Mouse (Mus musculus) intestine, embryonic 15.5 days (tissue): ENCODE measurements around the gene Pde4dip. TPM values are rescaled to one million over a fixed set of nuclear protein-coding genes. Genes with fewer than 3 reads are reported as not detected.

Source experiments
- ATAC-seq: fragments of 200-750 bp; cut with Nextera tagmentation; 2 replicates; pipeline ENCODE4 v1.8.0; 2017; ENCODE audit warnings: moderate TSS enrichment, moderate library complexity
- H3K27ac ChIP-seq: fragments of 300-500 bp; sonication (generic); 2 replicates; pipeline ENCODE4 v1.5.1; 2015; ENCODE audit warnings: mild to moderate bottlenecking, inconsistent platforms
- H3K27me3 ChIP-seq: fragments of 300-500 bp; sonication (generic); replicated peaks from 2 replicates; pipeline ENCODE4 v1.6.1; 2015; ENCODE audit warnings: inconsistent platforms
- H3K36me3 ChIP-seq: fragments of 300-500 bp; sonication (generic); 2 replicates; pipeline ENCODE4 v1.6.1; 2015; ENCODE audit warnings: inconsistent platforms
- H3K4me1 ChIP-seq: fragments of 300-500 bp; sonication (generic); replicated peaks from 2 replicates; pipeline ENCODE4 v1.6.1; 2015; ENCODE audit warnings: inconsistent platforms
- H3K4me2 ChIP-seq: fragments of 300-500 bp; sonication (generic); replicated peaks from 2 replicates; pipeline ENCODE4 v1.6.1; 2015; ENCODE audit warnings: mild to moderate bottlenecking, inconsistent platforms
- H3K4me3 ChIP-seq: fragments of 300-500 bp; sonication (generic); replicated peaks from 2 replicates; pipeline ENCODE4 v1.5.1; 2015; ENCODE audit warnings: inconsistent platforms
- H3K9ac ChIP-seq: fragments of 300-500 bp; sonication (generic); 2 replicates; pipeline ENCODE4 v1.6.1; 2015; ENCODE audit warnings: inconsistent platforms
- H3K9me3 ChIP-seq: fragments of 300-500 bp; sonication (generic); 2 replicates; pipeline ENCODE4 v1.6.1; 2016; ENCODE audit warnings: inconsistent platforms
- WGBS: fragments of 180-500 bp; shearing (Covaris S2); methylation state at CpG from one replicate; pipeline ENCODE4 v1.1.7; 2015; 5-methylcytosine and 5-hydroxymethylcytosine counted together
- polyA plus RNA-seq: library from polyadenylated mRNA; unstranded; fragments of >200 nt; fragmentation: Nextera tagmentation; extraction: Ambion mirVana; gene quantifications from 2 replicates; pipeline ENCODE4 v1.2.1, GENCODE M21; 2015

Pde4dip gene
- 23.7 and 23.8 TPM in 2 replicates for polyA plus RNA-seq

DNA sequence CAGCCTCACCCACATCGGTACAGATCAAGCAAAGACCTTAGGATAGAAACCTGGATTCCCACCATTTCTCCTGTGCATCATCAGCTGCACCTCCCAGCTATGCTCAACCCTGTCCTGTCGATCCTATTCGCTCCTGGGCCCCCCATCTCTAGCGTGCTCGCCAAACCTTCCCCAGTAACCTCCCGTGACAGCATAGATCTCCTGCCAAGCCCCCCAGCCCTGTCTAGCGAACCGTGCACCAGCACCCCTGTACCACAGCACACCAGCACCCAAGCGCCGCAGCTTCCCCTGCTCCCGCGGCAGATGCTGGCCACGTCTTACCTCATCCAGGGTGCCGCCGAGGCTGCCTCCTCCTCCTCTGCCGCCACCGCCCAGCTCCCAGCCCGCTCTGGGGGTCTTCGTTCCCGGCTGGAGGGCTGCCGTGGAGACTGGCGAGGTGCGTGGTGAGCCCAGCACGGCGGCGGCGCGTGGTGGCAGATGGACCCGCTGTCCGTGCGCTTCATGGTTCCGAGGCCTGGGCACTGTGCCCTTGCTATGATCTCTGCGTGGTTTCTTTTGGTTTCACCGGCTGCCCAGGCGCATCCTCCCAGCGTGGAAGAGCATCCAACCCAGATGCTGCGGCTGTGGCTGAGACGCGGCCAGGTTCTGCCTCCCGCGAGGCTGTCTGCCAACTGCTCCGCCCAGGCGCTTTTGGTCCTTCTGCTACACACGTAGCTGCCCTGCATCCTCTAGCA lies at the start of gene Pde4dip:
TSS of gene Pde4dip (minus strand) at position 540 of the 734 bp plus-strand sequence.
- 2% methylated on average over 44 of the region's 44 CpGs for WGBS
- Histone ChIP-seq H3K9me3 (no peaks in the 10 kb centered on the region), H3K36me3 (no peaks in the 10 kb centered on the region), H3K27ac (no peak within 1 kb of the TSS), H3K27me3 (peaks cover 32% of the 10 kb centered on the region), H3K4me3 (peak within 1 kb of the TSS; percentile 39), H3K4me2 (peak within 1 kb of the TSS; percentile 86), H3K4me1 (peaks cover 7% of the 10 kb centered on the region), H3K9ac (peak within 1 kb of the TSS; percentile 37)
- ATAC-seq = no peak

- H3K36me3 ChIP-seq = no peaks in the 10 kb centered on the region
- no peaks in the 10 kb centered on the region for H3K27me3 ChIP-seq
- H3K9ac ChIP-seq = no peak overlapping the region
- H3K4me1 ChIP-seq = peaks cover 40% of the 10 kb centered on the region
- no peak overlapping the region for H3K4me3 ChIP-seq
- no peak overlapping the region for H3K27ac ChIP-seq
- H3K4me2 ChIP-seq = no peak overlapping the region
- H3K9me3 ChIP-seq = no peaks in the 10 kb centered on the region
- no peak for ATAC-seq
- WGBS = 74% methylated on average over 6 of the region's 6 CpGs
These were observed 49.4 kb upstream of the Pde4dip start for GRCm38 (mm10) chr3:97937945-97938266.

- H3K4me1 ChIP-seq = peaks cover 39% of the 10 kb centered on the region
- H3K27me3 ChIP-seq = no peaks in the 10 kb centered on the region
- no peak overlapping the region for H3K27ac ChIP-seq
- no peak for ATAC-seq
- no peaks in the 10 kb centered on the region for H3K9me3 ChIP-seq
- WGBS = 45% methylated on average over 17 of the region's 17 CpGs
- no peaks in the 10 kb centered on the region for H3K36me3 ChIP-seq
- no peak overlapping the region for H3K9ac ChIP-seq
- no peak overlapping the region for H3K4me2 ChIP-seq
- no peak overlapping the region for H3K4me3 ChIP-seq
These were observed 48.8 kb upstream of the Pde4dip start for GRCm38 (mm10) chr3:97937068-97937944.

DNA sequence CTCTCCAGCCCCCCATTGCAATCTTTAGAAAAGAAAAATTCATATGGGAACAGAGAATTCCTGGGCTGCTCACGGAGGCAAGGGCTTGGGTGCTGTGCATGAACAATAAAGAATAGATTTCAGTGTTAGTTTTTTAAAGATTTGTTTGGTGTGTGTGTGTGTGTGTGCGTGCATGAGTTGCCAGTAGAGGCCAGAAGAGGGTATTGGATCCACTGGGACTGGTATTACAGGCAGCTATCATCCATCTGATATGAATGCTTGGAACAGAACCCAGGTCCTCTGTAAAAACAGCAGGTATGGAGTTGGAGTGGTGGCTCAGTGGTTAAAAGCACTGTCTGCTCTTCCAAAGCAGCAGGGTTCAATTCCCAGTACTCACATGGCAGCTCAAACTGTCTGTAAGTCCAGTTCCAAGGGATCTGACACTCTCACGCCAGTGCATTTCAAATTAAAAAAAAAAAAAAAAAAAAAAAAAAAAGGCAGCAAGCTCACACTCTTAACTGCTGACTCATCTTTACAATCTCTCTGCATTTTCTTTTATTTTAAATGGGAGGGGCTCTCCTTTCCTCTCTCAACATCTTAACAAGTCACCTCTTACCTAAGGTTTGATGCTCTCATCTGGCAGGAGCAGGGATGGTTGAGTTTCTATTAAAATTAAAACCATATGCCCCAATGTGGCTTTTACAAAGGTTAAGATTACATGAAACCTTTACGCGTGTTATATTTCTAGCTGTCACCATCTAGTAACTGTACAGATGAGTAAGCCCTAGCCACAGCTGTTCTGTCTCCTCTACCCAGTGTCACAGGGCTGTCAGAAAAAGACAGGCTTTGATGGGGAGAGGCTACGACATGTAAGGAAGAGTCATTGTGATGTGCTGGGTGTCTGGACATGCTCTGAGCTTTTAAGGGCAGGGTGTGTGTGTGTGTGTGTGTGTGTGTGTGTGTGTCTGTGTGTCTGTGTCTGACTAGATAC lies 46.1 kb upstream of the Pde4dip start:
- Histone ChIP-seq H3K4me1 (peaks cover 26% of the 10 kb centered on the region), H3K27ac (no peak overlapping the region), H3K9me3 (no peaks in the 10 kb centered on the region), H3K36me3 (no peaks in the 10 kb centered on the region), H3K4me2 (no peak overlapping the region), H3K4me3 (no peak overlapping the region), H3K27me3 (no peaks in the 10 kb centered on the region), H3K9ac (no peak overlapping the region)
- ATAC-seq = no peak
- 85% methylated on average over 6 of the region's 6 CpGs for WGBS

DNA sequence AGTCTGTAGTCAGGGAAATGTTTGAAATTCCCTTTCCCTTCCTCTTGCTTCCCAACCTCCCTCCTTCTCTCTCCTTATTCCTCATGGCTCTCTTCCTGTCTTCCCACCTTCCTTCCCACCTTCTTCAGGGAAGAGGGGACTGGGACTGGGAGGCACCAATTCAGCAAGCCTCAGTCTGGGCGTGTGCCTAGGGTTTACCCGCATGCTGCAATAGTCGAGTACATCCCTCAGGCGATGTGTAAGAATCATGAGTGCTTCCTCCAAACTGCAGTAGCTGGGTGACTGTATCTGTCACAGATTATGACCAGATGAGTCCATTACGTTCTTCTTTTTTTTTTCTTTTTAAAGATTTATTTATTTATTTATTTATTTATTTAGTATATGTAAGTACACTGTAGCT lies 45.3 kb upstream of the Pde4dip start:
- Histone ChIP-seq H3K9ac (no peak overlapping the region), H3K4me3 (no peak overlapping the region), H3K27ac (no peak overlapping the region), H3K9me3 (no peaks in the 10 kb centered on the region), H3K36me3 (no peaks in the 10 kb centered on the region), H3K4me2 (no peak overlapping the region), H3K27me3 (no peaks in the 10 kb centered on the region), H3K4me1 (peaks cover 20% of the 10 kb centered on the region)
- no peak for ATAC-seq
- 85% methylated on average over 5 of the region's 5 CpGs for whole genome bisulfite sequencing

DNA sequence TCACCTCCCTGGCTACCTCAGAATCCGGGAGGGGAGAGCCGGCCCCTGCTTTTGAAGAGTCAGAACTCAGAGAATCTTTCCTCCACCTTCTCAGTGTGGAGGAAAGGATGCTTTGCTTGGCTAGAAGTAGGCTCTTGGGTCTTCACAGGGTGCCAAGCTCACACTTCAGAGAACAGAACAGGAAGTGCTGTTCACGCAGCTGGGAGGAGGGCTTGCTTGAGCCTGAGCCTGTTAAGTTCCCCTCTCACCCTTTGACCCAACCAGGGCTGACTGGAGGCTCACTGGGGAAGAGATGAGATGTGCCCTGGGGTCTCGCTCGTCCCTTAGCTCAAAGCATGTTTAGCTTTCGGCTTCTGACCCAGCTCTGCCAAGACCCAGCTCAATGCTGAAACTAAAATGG lies 44.7 kb upstream of the Pde4dip start:
- Histone ChIP-seq H3K27ac (no peak overlapping the region), H3K4me1 (peaks cover 20% of the 10 kb centered on the region)

DNA sequence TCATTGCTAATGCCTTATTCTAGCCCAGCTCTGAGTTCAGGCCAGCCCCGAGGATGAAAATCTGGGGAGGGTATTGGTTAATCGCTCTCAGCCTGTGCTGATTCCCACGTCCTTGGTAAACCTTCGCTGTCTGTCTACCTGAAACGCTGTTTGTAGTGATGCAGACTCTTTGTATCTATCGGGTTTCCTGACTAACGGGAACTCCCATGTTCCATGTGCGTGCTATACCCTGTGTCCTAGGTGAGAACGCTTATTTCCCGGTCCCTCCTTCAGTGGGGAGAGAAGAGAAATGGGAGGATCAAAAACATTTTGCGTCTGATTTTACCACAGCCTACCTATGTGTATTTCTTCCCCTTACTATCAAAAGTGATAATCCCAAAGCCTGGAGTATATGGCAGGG lies 44.3 kb upstream of the Pde4dip start:
- Histone ChIP-seq H3K36me3 (no peaks in the 10 kb centered on the region), H3K4me3 (no peak overlapping the region), H3K9me3 (no peaks in the 10 kb centered on the region), H3K27ac (no peak overlapping the region), H3K4me1 (peaks cover 20% of the 10 kb centered on the region), H3K27me3 (no peaks in the 10 kb centered on the region), H3K4me2 (0 out of 2 replicates have a peak overlapping the region, but pooled peaks have one; percentile 17), H3K9ac (no peak overlapping the region)
- no peak for ATAC-seq
- WGBS = 47% methylated on average over 11 of the region's 11 CpGs

More for the DNA sequence above, 44.7 kb upstream of the Pde4dip start:
- 42% methylated on average over 6 of the region's 6 CpGs for WGBS
- Histone ChIP-seq H3K27me3 (no peaks in the 10 kb centered on the region), H3K9me3 (no peaks in the 10 kb centered on the region), H3K4me3 (no peak overlapping the region), H3K9ac (no peak overlapping the region), H3K36me3 (no peaks in the 10 kb centered on the region), H3K4me2 (peak overlapping the region; percentile 17; the same call in 1 of the 2 replicates)
- no peak for ATAC-seq

GRCm38 (mm10) chr3:97932131-97932530 lies 43.6 kb upstream of the Pde4dip start:
- no peak for ATAC-seq
- Histone ChIP-seq H3K9me3 (no peaks in the 10 kb centered on the region), H3K9ac (no peak overlapping the region), H3K27me3 (no peaks in the 10 kb centered on the region), H3K4me3 (no peak overlapping the region), H3K4me1 (peaks cover 17% of the 10 kb centered on the region), H3K27ac (no peak overlapping the region), H3K4me2 (peak overlapping the region; percentile 40), H3K36me3 (no peaks in the 10 kb centered on the region)
- 28% methylated on average over 10 of the region's 10 CpGs for WGBS

GRCm38 (mm10) chr3:97931310-97931885 lies 42.9 kb upstream of the Pde4dip start:
- ATAC-seq = no peak
- no peak overlapping the region for H3K4me3 ChIP-seq
- H3K27me3 ChIP-seq = no peaks in the 10 kb centered on the region
- no peaks in the 10 kb centered on the region for H3K36me3 ChIP-seq
- no peak overlapping the region for H3K27ac ChIP-seq
- peaks cover 17% of the 10 kb centered on the region for H3K4me1 ChIP-seq
- WGBS = 55% methylated on average over 7 of the region's 7 CpGs
- no peak overlapping the region for H3K4me2 ChIP-seq
- no peak overlapping the region for H3K9ac ChIP-seq
- no peaks in the 10 kb centered on the region for H3K9me3 ChIP-seq

- Histone ChIP-seq H3K4me2 (no peak overlapping the region), H3K27ac (no peak overlapping the region), H3K36me3 (no peaks in the 10 kb centered on the region), H3K9ac (no peak overlapping the region), H3K9me3 (no peaks in the 10 kb centered on the region), H3K4me3 (no peak overlapping the region), H3K4me1 (peaks cover 17% of the 10 kb centered on the region), H3K27me3 (no peaks in the 10 kb centered on the region)
- ATAC-seq = no peak
- 88% methylated on average over 8 of the region's 8 CpGs for WGBS
These were observed 42.3 kb upstream of the Pde4dip start for GRCm38 (mm10) chr3:97930787-97931158.

DNA sequence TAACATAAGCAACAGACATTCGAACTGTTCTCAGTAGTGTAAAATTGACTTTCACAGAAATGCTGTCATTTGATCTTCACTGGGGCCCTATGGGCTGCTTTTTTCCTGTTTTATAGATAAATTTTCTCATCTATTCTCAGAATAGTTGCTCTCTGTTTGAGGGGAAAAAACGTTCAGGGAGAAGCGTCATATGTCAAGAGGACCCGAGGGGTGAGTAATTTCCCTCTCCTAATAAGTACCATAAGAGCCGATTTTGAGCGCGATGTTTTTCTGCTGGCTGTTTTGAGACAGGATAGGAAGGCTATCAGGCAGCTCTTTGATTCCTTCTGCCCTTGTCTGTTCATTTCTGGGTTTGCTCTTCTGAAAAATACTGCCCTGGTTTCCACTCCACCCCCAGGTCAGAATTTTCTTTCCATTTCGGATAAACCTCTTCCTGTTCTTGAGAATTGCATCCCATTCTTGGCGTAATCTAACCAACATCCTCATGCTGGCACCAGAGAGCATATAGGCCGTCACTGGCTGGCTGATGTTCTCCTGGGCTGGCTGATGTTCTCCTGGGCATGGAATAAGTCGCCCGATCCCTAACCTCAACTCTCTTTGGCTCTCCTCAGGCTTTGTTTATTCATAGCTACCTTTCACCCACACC lies 41.8 kb upstream of the Pde4dip start:
- Histone ChIP-seq H3K4me1 (peaks cover 17% of the 10 kb centered on the region), H3K9ac (no peak overlapping the region), H3K9me3 (no peaks in the 10 kb centered on the region), H3K27me3 (no peaks in the 10 kb centered on the region), H3K4me3 (no peak overlapping the region), H3K27ac (no peak overlapping the region), H3K4me2 (no peak overlapping the region), H3K36me3 (no peaks in the 10 kb centered on the region)
- WGBS = 54% methylated on average over 12 of the region's 12 CpGs
- no peak for ATAC-seq
